Mouse (Mus musculus) kidney, adult 2 months (tissue): ENCODE measurements around the gene Dnlz. TPM values are rescaled to one million over a fixed set of nuclear protein-coding genes. Genes with fewer than 3 reads are reported as not detected.

ENCODE experiments used
- DNase-seq: peaks from one replicate; pipeline ENCODE4 v3.0.0; 2021
- H3K27ac ChIP-seq: fragments of 200-500 bp; 2 replicates; pipeline ENCODE4 v1.5.1; 2012; ENCODE audit warnings: low read depth, low read length, control low read depth, inconsistent platforms; ENCODE audit not compliant: insufficient read depth
- H3K27me3 ChIP-seq: fragments of 200-500 bp; replicated peaks from 2 replicates; pipeline ENCODE4 v1.6.1; 2012; ENCODE audit warnings: mild to moderate bottlenecking, moderate library complexity, low read length, inconsistent platforms; ENCODE audit not compliant: control insufficient read depth, insufficient read depth
- H3K36me3 ChIP-seq: fragments of 200-500 bp; 2 replicates; pipeline ENCODE4 v1.6.1; 2012; ENCODE audit warnings: mild to moderate bottlenecking, moderate library complexity, low read length, inconsistent platforms; ENCODE audit not compliant: control insufficient read depth, insufficient read depth
- H3K4me1 ChIP-seq: fragments of 200-500 bp; 2 replicates; pipeline ENCODE4 v1.6.1; 2011; ENCODE audit warnings: low read length; ENCODE audit not compliant: control insufficient read depth, insufficient read depth
- H3K4me3 ChIP-seq: fragments of 200-500 bp; 2 replicates; pipeline ENCODE4 v1.5.1; 2011; ENCODE audit warnings: mild to moderate bottlenecking, low read depth, low read length, control low read depth; ENCODE audit not compliant: insufficient read depth
- CTCF ChIP-seq: fragments of 200-500 bp; conservative IDR thresholded peaks from 2 replicates; pipeline ENCODE4 v1.5.1; 2011; ENCODE audit warnings: low read depth, mild to moderate bottlenecking, control low read depth, low read length, moderate library complexity, mixed read lengths; ENCODE audit not compliant: insufficient read depth, insufficient read length
- POLR2A ChIP-seq: fragments of 200-500 bp; IDR thresholded peaks from one replicate; pipeline ENCODE4 v1.6.1; 2011; ENCODE audit warnings: low read depth, low read length, control low read depth
- WGBS: fragments of 180-500 bp; shearing (Covaris S2); methylation state at CpG from one replicate; pipeline ENCODE4 v1.1.7; 2018; 5-methylcytosine and 5-hydroxymethylcytosine counted together
- polyA plus RNA-seq: library from polyadenylated mRNA; depleted of rRNA; stranded (reverse); fragments of >200 nt; gene quantifications from 2 replicates; pipeline ENCODE4 v1.2.3, GENCODE M21; 2012

Gene Dnlz
- polyA plus RNA-seq, 1 experiment, result 28.8 TPM

- H3K4me3 ChIP-seq, result no peak overlapping the region
- H3K27me3 ChIP-seq, result no peaks in the 10 kb centered on the region
- H3K27ac ChIP-seq, result no peak overlapping the region
- no peaks in the 10 kb centered on the region for H3K36me3 ChIP-seq
- WGBS, result 86% methylated on average over 13 of the region's 13 CpGs
- H3K4me1 ChIP-seq, result no peaks in the 10 kb centered on the region
- DNase-seq, result no peak
- TF ChIP-seq CTCF (no peak), POLR2A (no peak)
These were observed 32.2 kb downstream of the Dnlz start for GRCm38 (mm10) chr2:26319519-26320244.

GRCm38 (mm10) chr2:26319109-26319508, 32.8 kb downstream of the Dnlz start:
- Histone ChIP-seq H3K36me3 (no peaks in the 10 kb centered on the region), H3K27me3 (no peaks in the 10 kb centered on the region), H3K27ac (no peak overlapping the region), H3K4me3 (no peak overlapping the region), H3K4me1 (no peaks in the 10 kb centered on the region)
- WGBS, result 82% methylated on average over 9 of the region's 9 CpGs
- TF ChIP-seq POLR2A (no peak), CTCF (no peak)
- no peak for DNase-seq

- H3K27ac ChIP-seq, result no peak overlapping the region
- DNase-seq, result no peak
- no peaks in the 10 kb centered on the region for H3K36me3 ChIP-seq
- no peaks in the 10 kb centered on the region for H3K27me3 ChIP-seq
- no peak overlapping the region for H3K4me3 ChIP-seq
- no peaks in the 10 kb centered on the region for H3K4me1 ChIP-seq
- WGBS, result 89% methylated on average over 3 of the region's 3 CpGs
- no peak for TF ChIP-seq CTCF
- no peak for TF ChIP-seq POLR2A
These were observed 33.8 kb downstream of the Dnlz start for GRCm38 (mm10) chr2:26317991-26318672.

- no peaks in the 10 kb centered on the region for H3K27me3 ChIP-seq
- no peak for DNase-seq
- H3K4me1 ChIP-seq, result no peaks in the 10 kb centered on the region
- no peak overlapping the region for H3K27ac ChIP-seq
- H3K36me3 ChIP-seq, result no peaks in the 10 kb centered on the region
- H3K4me3 ChIP-seq, result no peak overlapping the region
- WGBS, result 80% methylated on average over 3 of the region's 3 CpGs
- TF ChIP-seq POLR2A, result no peak
- no peak for TF ChIP-seq CTCF
These were observed 34.5 kb downstream of the Dnlz start for GRCm38 (mm10) chr2:26317371-26317770.

- no peaks in the 10 kb centered on the region for H3K36me3 ChIP-seq
- WGBS, result 67% methylated on average over 9 of the region's 9 CpGs
- DNase-seq, result no peak
- TF ChIP-seq POLR2A (no peak), CTCF (no peak)
- H3K27me3 ChIP-seq, result no peaks in the 10 kb centered on the region
- H3K4me1 ChIP-seq, result no peaks in the 10 kb centered on the region
- peak overlapping the region; percentile 54; the same call in 1 of the 2 replicates for H3K4me3 ChIP-seq
- no peak overlapping the region for H3K27ac ChIP-seq
These were observed 35.2 kb downstream of the Dnlz start for GRCm38 (mm10) chr2:26316576-26317246.

GRCm38 (mm10) chr2:26315925-26316311, 36.0 kb downstream of the Dnlz start:
- 4% methylated on average over 11 of the region's 11 CpGs for WGBS
- peak overlapping the region; percentile 19 for H3K27ac ChIP-seq
- peak; percentile 62 for DNase-seq
- peak overlapping the region; percentile 54 for H3K4me3 ChIP-seq
- H3K4me1 ChIP-seq, result no peaks in the 10 kb centered on the region
- no peaks in the 10 kb centered on the region for H3K27me3 ChIP-seq
- no peaks in the 10 kb centered on the region for H3K36me3 ChIP-seq
- no peak for TF ChIP-seq POLR2A
- TF ChIP-seq CTCF, result no peak
